Mouse (Mus musculus) limb, embryonic 12.5 days (tissue): ENCODE results near the gene Gtf2i. TPM values are rescaled to one million over a fixed set of nuclear protein-coding genes. Genes with fewer than 3 reads are reported as not detected.

ENCODE experiments used
- ATAC-seq: fragments of 200-750 bp; cut with Nextera tagmentation; 2 replicates; pipeline ENCODE4 v1.8.0; 2017; ENCODE audit warnings: low read depth, moderate TSS enrichment; ENCODE audit not compliant: insufficient number of reproducible peaks, insufficient read depth, low FRiP score, low TSS enrichment
- H3K27ac ChIP-seq: fragments of 300-500 bp; sonication (generic); 2 replicates; pipeline ENCODE4 v1.5.1; 2016; ENCODE audit warnings: mild to moderate bottlenecking, moderate library complexity
- H3K27me3 ChIP-seq: fragments of 300-500 bp; sonication (generic); 2 replicates; pipeline ENCODE4 v1.6.1; 2016; ENCODE audit warnings: mild to moderate bottlenecking, moderate library complexity
- H3K36me3 ChIP-seq: fragments of 300-500 bp; sonication (generic); 2 replicates; pipeline ENCODE4 v1.6.1; 2016; ENCODE audit warnings: mild to moderate bottlenecking, moderate library complexity
- H3K4me1 ChIP-seq: fragments of 300-500 bp; sonication (generic); replicated peaks from 2 replicates; pipeline ENCODE4 v1.6.1; 2016
- H3K4me2 ChIP-seq: fragments of 300-500 bp; sonication (generic); 2 replicates; pipeline ENCODE4 v1.6.1; 2016; ENCODE audit warnings: mild to moderate bottlenecking, moderate library complexity
- H3K4me3 ChIP-seq: fragments of 300-500 bp; sonication (generic); replicated peaks from 2 replicates; pipeline ENCODE4 v1.5.1; 2016; ENCODE audit warnings: mild to moderate bottlenecking
- H3K9ac ChIP-seq: fragments of 300-500 bp; sonication (generic); replicated peaks from 2 replicates; pipeline ENCODE4 v1.6.1; 2016; ENCODE audit warnings: mild to moderate bottlenecking, moderate library complexity
- H3K9me3 ChIP-seq: fragments of 300-500 bp; sonication (generic); 2 replicates; pipeline ENCODE4 v1.6.1; 2016; ENCODE audit warnings: mild to moderate bottlenecking, moderate library complexity
- WGBS: fragments of 180-500 bp; shearing (Covaris S2); methylation state at CpG from one replicate; pipeline ENCODE4 v1.1.7; 2016; 5-methylcytosine and 5-hydroxymethylcytosine counted together
- polyA plus RNA-seq: library from polyadenylated mRNA; unstranded; fragments of >200 nt; fragmentation: Nextera tagmentation; extraction: Ambion mirVana; gene quantifications from 2 replicates; pipeline ENCODE4 v1.2.1, GENCODE M21; 2016

The Gtf2i gene
- polyA plus RNA-seq, 1 experiment from 2014 or later, result 235 TPM

DNA sequence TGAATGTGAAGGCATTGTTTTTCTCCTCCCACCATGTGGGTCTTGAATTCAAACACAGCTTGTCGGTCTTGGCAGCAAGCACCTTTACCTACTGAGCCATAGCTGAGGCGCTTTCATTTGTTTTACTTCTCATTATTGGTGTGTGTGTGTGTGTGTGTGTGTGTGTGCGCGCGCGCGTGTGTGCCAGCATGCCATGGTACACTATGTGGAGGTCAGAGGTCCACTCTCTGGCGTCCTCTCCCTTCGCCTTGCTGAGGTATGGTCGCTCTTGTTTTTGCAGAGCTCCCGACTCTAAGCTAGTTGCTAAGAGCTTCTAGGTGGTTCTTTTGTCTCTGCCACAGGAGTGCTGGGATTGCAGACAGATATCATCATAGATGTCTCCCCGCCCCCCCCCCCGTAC, 7.8 kb upstream of the Gtf2i start:
- peak overlapping the region; percentile 56; the same call in 1 of the 2 replicates for H3K27ac ChIP-seq
- H3K4me2 ChIP-seq, result no peak overlapping the region

DNA sequence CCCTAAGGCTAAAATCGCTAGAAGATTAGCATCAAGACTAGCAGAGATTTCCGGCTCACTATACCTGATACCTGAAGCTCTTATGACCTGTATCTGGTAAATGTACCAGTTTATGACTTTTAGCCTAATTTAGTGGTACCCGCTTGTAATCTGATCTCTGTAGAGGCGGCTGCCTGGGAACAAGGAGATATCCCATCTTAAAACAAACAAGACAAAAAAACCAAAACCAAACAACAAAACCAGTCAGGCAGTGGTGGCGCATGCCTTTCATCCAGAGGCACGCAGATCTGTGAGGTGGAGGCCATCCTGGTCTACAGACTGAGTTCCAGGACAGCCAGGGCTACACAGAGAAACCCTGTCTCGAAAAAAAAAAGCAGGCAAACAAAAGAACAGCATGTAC, 7.1 kb upstream of the Gtf2i start:
- Histone ChIP-seq H3K4me3 (no peak overlapping the region), H3K27ac (peak overlapping the region; percentile 56; the same call in 1 of the 2 replicates), H3K4me1 (peaks cover 19% of the 10 kb centered on the region), H3K36me3 (no peaks in the 10 kb centered on the region), H3K4me2 (no peak overlapping the region), H3K9me3 (no peaks in the 10 kb centered on the region), H3K27me3 (no peaks in the 10 kb centered on the region), H3K9ac (no peak overlapping the region; the same call in 1 of the 2 replicates)
- no peak for ATAC-seq
- WGBS, result 40% methylated on average over 7 of the region's 7 CpGs

More for the DNA sequence above, 7.8 kb upstream of the Gtf2i start:
- 87% methylated on average over 13 of the region's 13 CpGs for WGBS
- no peaks in the 10 kb centered on the region for H3K9me3 ChIP-seq
- H3K4me1 ChIP-seq, result peaks cover 16% of the 10 kb centered on the region
- no peak overlapping the region for H3K9ac ChIP-seq
- H3K27me3 ChIP-seq, result no peaks in the 10 kb centered on the region
- no peak overlapping the region for H3K4me3 ChIP-seq
- H3K36me3 ChIP-seq, result no peaks in the 10 kb centered on the region
- ATAC-seq, result no peak

DNA sequence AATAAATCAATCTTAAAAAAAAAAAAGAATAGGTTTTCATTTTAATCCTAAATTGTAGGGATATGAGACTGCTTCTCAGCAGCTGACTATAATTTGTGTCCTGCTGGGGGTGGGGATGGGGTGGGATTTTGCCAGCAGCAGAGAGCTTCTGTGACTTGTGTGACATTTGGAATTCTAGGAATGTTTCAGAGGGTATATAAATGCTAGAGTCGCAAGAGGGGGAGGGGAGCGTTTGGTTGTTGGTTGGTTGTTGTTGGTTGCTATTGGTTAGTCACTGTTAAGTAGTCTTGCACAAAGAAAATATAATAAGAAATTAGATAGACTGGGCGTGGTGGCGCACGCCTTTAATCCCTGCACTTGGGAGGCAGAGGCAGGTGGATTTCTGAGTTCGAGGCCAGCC, 4.3 kb upstream of the Gtf2i start:
- no peaks in the 10 kb centered on the region for H3K9me3 ChIP-seq
- peaks cover 27% of the 10 kb centered on the region for H3K4me1 ChIP-seq
- H3K27ac ChIP-seq, result no peak overlapping the region
- H3K9ac ChIP-seq, result no peak overlapping the region
- ATAC-seq, result no peak
- H3K36me3 ChIP-seq, result no peaks in the 10 kb centered on the region
- WGBS, result 81% methylated on average over 6 of the region's 6 CpGs
- no peak overlapping the region for H3K4me2 ChIP-seq
- no peak overlapping the region for H3K4me3 ChIP-seq
- no peaks in the 10 kb centered on the region for H3K27me3 ChIP-seq

DNA sequence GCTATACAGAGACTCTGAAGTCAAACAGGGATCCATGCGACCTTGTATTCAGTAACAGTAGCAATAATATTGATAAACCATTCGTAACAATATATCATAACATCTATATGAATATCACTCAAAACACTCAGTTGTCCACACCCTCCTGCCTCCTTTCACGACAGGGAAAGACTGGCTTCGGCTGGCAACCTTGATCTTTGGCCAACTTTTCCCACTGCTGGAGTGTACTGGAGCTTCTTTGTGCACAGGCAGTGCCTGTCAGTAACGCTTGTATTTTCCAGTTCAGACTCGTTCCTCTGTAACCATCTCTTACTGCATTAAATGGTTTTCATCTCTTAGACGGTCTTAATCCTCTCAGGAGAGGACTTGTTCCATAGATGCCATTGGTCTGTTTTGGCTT, 2.2 kb upstream of the Gtf2i start:
- Histone ChIP-seq H3K27ac (peak overlapping the region; percentile 100), H3K4me3 (no peak overlapping the region), H3K27me3 (no peaks in the 10 kb centered on the region), H3K9me3 (no peaks in the 10 kb centered on the region), H3K4me1 (peaks cover 26% of the 10 kb centered on the region), H3K9ac (no peak overlapping the region), H3K4me2 (peak overlapping the region; percentile 67; the same call in 1 of the 2 replicates), H3K36me3 (0 out of 2 replicates have a peak, but pooled peaks cover under 1% of the 10 kb centered on the region)
- 78% methylated on average over 7 of the region's 7 CpGs for WGBS
- no peak for ATAC-seq

DNA sequence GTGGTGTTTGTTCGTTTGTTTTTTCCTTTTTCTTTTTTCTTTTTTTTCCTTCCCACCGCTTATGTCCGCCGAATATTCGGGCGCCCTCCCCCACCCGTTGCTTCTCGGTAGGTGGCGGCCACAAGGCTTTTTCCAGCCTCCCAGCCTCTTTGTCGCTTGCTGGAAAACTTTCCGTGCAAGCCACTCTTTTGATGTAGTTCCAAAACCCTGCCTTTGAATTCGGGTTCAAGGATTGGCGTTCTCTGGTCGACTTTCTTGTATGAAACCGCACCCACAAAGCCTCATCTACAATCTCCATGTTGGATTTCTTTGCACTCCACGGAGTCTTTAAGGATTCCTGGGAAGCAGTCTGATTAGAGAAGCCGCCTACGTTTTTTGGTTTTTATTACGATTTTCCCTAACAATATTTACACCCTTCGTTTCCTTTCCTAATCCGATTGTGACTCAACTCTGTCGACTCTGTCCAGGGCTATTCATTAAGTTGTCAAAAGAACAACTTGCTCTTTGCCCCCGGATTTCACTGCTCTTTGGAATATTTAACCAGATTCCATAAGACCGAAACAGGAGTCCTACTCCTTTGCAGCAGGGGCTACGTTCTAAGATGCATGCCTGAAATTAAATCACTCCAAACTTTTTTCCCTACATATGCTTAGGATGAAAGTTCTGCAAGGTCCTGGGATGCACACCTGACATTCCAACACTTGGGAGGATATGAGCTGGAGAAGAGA, 1.2 kb upstream of the Gtf2i start:
- H3K4me1 ChIP-seq, result peaks cover 29% of the 10 kb centered on the region
- H3K4me3 ChIP-seq, result peak overlapping the region; percentile 81
- peak overlapping the region; percentile 71 for H3K9ac ChIP-seq
- H3K9me3 ChIP-seq, result no peaks in the 10 kb centered on the region
- peak overlapping the region; percentile 67 for H3K4me2 ChIP-seq
- H3K27me3 ChIP-seq, result no peaks in the 10 kb centered on the region
- no peak for ATAC-seq
- WGBS, result 1% methylated on average over 25 of the region's 25 CpGs
- H3K36me3 ChIP-seq, result peaks cover 10% of the 10 kb centered on the region
- H3K27ac ChIP-seq, result peak overlapping the region; percentile 100

DNA sequence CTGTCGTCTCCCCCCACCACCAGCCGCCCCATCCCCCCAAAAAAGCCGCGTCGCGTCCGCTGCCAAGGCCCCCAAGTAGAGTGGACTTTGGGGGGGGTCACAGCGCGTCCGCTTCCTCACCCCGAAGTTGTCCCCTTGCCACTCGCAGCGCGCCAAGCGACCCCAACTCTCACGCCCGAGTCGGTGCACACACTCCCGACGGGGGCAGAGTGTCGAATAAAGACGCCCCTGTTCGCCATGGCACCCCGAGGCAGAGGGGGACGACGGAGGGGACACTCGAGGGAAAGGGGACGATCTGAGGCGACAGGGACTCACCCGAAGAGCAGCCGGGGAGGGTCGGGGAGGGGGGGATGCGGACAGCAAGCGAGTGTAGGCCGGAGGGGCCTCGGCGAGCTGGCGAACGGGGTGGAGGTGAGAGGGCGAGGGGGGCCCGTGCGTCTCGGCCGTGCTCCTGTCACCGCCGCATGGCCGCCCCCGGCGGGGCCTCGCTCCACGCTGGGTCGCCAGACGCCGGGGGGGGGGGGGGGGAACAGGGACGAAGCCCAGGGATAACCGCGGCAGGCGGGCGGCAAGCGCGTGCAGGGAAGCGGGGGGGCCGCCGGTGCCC, 389 bp downstream of the Gtf2i start:
- Histone ChIP-seq H3K4me2 (peak overlapping the region; percentile 71), H3K27me3 (no peaks in the 10 kb centered on the region), H3K27ac (peak overlapping the region; percentile 100), H3K9ac (peak overlapping the region; percentile 98), H3K4me3 (peak overlapping the region; percentile 81), H3K4me1 (peaks cover 31% of the 10 kb centered on the region), H3K9me3 (0 out of 2 replicates have a peak, but pooled peaks cover 3% of the 10 kb centered on the region), H3K36me3 (peaks cover 26% of the 10 kb centered on the region)
- peak; percentile 43 for ATAC-seq
- 1% methylated on average over 62 of the region's 64 CpGs for WGBS

DNA sequence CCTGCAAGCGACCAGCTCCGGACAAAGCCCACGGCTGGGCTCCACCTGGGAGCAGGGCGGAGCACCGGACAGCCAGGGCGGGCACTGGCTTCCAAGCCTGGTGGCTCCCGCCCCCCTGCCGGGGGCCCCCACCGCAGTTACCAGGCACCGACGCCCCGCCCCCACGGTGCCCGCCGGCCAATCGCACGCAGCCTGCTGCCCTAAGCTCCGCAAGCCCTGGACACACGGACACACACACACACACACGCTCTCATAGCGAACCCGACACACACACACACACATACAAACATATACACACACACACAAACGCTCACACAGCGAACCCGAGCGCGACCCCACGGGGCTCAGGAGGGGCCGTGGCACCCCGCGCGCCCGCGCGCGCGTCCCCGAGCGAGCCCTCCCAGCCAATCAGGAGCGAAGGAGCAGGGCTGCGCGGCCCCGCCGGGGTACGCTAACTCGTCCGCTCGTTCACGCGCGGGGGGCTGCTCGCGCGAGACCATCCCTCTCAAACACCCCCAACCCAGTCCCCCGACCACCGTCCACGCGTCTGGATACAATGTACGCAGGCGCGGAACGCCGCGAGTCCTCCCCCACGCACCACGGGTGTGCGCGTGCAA, 1.0 kb downstream of the Gtf2i start:
- H3K36me3 ChIP-seq, result peaks cover 30% of the 10 kb centered on the region
- WGBS, result under 1% methylated on average over 57 of the region's 68 CpGs
- peak overlapping the region; percentile 98 for H3K9ac ChIP-seq
- peaks cover 31% of the 10 kb centered on the region for H3K4me1 ChIP-seq
- peak overlapping the region; percentile 100 for H3K27ac ChIP-seq
- 0 out of 2 replicates have a peak, but pooled peaks cover 4% of the 10 kb centered on the region for H3K9me3 ChIP-seq
- H3K4me3 ChIP-seq, result peak overlapping the region; percentile 81
- H3K27me3 ChIP-seq, result no peaks in the 10 kb centered on the region
- H3K4me2 ChIP-seq, result peak overlapping the region; percentile 71
- ATAC-seq, result peak; percentile 81

DNA sequence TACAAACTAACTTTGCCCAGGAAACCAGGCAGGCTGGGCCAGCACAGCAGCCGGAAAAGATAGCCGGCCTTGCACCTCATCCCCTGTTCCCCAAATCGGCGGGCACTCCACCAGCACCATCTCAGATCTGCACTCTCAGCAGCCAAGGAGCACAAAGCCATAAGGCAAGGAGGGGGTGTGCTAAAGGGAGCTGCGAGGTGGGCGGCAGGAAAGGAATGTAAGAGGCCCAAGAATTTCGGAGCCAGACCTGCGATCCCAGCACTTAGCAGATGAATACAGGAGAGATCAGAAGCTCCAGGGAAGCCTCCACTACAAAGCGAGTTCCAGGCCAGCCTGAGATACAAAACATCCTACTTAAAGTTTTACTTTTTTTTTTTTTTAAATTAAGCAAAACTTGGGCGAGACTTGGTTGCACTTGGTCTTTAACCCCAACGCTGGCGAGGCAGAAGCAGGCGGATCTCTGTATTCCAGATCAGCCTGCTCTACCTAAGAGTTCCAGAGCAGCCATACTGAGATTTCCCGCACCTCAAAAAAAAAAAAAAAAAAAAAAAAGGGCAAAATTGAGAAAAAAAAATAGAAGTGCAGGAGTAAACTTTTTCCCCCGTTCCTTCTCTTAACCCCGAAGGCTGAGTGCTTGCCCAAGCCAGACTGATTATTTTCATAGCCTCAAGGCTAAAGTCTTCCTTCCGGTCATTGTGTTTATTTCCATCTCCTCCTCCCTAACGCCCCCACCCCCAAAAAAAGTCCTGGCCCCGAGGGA, 1.7 kb downstream of the Gtf2i start:
- Histone ChIP-seq H3K9ac (peak overlapping the region; percentile 98), H3K27ac (peak overlapping the region; percentile 100), H3K4me3 (peak overlapping the region; percentile 81), H3K36me3 (peaks cover 37% of the 10 kb centered on the region), H3K27me3 (no peaks in the 10 kb centered on the region), H3K4me1 (peaks cover 31% of the 10 kb centered on the region), H3K4me2 (peak overlapping the region; percentile 71), H3K9me3 (0 out of 2 replicates have a peak, but pooled peaks cover 4% of the 10 kb centered on the region)
- ATAC-seq, result no peak
- 5% methylated on average over 19 of the region's 19 CpGs for WGBS

DNA sequence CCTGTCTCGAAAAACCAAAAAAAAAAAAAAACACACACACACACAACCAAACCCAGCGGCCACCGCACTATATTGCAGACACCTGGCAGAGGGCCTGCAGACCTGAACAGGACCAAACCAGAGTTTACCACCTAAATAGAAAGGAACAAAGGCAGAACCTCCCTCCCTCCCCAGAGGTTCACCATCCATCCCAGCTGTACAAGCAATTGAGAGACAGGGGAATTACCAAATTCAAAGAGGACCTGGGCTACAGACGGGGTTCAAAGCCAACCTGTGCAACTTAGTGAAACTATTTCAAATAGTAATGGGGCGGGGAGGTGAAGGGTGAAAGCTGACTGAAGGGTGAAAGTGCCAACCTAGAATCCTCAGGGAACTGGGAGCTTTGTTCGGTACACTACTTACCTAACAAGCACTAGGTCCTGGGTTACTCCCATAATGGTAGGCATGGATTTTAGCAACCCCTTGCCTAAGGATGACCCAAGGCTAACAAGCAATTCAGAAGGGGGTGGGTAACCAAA, 2.6 kb downstream of the Gtf2i start:
- Histone ChIP-seq H3K4me3 (peak overlapping the region; percentile 81), H3K27ac (peak overlapping the region; percentile 68), H3K4me2 (peak overlapping the region; percentile 71), H3K9ac (peak overlapping the region; percentile 8; the same call in 1 of the 2 replicates), H3K36me3 (peaks cover 46% of the 10 kb centered on the region), H3K4me1 (peaks cover 29% of the 10 kb centered on the region), H3K9me3 (0 out of 2 replicates have a peak, but pooled peaks cover 4% of the 10 kb centered on the region), H3K27me3 (no peaks in the 10 kb centered on the region)
- 73% methylated on average over 6 of the region's 6 CpGs for WGBS
- ATAC-seq, result no peak

DNA sequence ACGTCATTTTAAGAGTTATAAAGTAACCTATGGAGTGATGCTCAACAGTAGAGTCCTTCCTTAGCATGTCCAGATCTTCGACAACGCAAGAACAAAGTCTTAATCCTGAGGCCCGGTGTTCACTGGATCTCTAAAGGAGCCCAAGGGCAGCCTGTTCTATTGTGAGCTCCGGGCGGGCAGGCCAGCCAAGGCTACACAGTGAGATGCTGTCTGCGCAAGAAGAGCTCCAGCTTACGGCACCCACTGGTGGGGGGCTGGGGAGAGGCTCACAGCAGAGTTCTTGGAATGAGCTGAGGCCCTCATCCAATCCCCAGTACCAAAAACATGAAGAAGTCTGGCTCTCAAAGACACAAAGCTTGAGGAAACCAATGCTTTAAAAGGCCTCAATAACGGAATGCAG, 4.4 kb downstream of the Gtf2i start:
- 94% methylated on average over 9 of the region's 9 CpGs for WGBS

More for the DNA sequence above, 4.4 kb downstream of the Gtf2i start:
- Histone ChIP-seq H3K4me3 (no peak overlapping the region), H3K27ac (no peak overlapping the region), H3K9ac (no peak overlapping the region), H3K9me3 (0 out of 2 replicates have a peak, but pooled peaks cover 4% of the 10 kb centered on the region), H3K27me3 (no peaks in the 10 kb centered on the region), H3K4me1 (peaks cover 19% of the 10 kb centered on the region), H3K36me3 (peaks cover 62% of the 10 kb centered on the region), H3K4me2 (no peak overlapping the region)
- no peak for ATAC-seq
